Mouse (Mus musculus) neural tube, embryonic 11.5 days (tissue): ENCODE measurements around the gene Iqgap2. TPM values are rescaled to one million over a fixed set of nuclear protein-coding genes. Genes with fewer than 3 reads are reported as not detected.

ENCODE experiments used
- ATAC-seq: fragments of 200-750 bp; cut with Nextera tagmentation; 2 replicates; pipeline ENCODE4 v1.8.0; 2017; ENCODE audit warnings: moderate number of reproducible peaks, mild to moderate bottlenecking, moderate TSS enrichment, moderate library complexity; ENCODE audit not compliant: insufficient read depth, low FRiP score, low TSS enrichment
- DNase-seq: peaks from one replicate; pipeline ENCODE4 v3.0.0-alpha.2; 2015; ENCODE audit warnings: low spot score
- H3K27ac ChIP-seq: fragments of 300-500 bp; sonication (generic); 2 replicates; pipeline ENCODE4 v1.5.1; 2014; ENCODE audit warnings: low read depth, mild to moderate bottlenecking, low read length
- H3K27me3 ChIP-seq: fragments of 300-500 bp; sonication (generic); 2 replicates; pipeline ENCODE4 v1.6.1; 2014; ENCODE audit warnings: mild to moderate bottlenecking, low read length, mixed read lengths; ENCODE audit not compliant: control insufficient read depth, insufficient read depth
- H3K36me3 ChIP-seq: fragments of 300-500 bp; sonication (generic); 2 replicates; pipeline ENCODE4 v1.6.1; 2014; ENCODE audit warnings: mild to moderate bottlenecking, low read length, moderate library complexity, mixed read lengths; ENCODE audit not compliant: control insufficient read depth, insufficient read depth
- H3K4me1 ChIP-seq: fragments of 300-500 bp; sonication (generic); 2 replicates; pipeline ENCODE4 v1.6.1; 2014; ENCODE audit warnings: low read length, mixed read lengths; ENCODE audit not compliant: control insufficient read depth, insufficient read depth
- H3K4me2 ChIP-seq: fragments of 300-500 bp; sonication (generic); 2 replicates; pipeline ENCODE4 v1.6.1; 2014; ENCODE audit warnings: low read depth, mild to moderate bottlenecking, moderate library complexity
- H3K4me3 ChIP-seq: fragments of 300-500 bp; sonication (generic); 2 replicates; pipeline ENCODE4 v1.5.1; 2014; ENCODE audit warnings: low read depth, low read length
- H3K9ac ChIP-seq: fragments of 300-500 bp; sonication (generic); 2 replicates; pipeline ENCODE4 v1.6.1; 2014; ENCODE audit warnings: mild to moderate bottlenecking, low read length
- H3K9me3 ChIP-seq: fragments of 300-500 bp; sonication (generic); 2 replicates; pipeline ENCODE4 v1.6.1; 2016; ENCODE audit warnings: low read length; ENCODE audit not compliant: control insufficient read depth
- WGBS: fragments of 180-500 bp; shearing (Covaris S2); extraction: QIAGEN DNeasy Blood & Tissue Kit; methylation state at CpG from one replicate; pipeline ENCODE4 v1.1.7; 2014; 5-methylcytosine and 5-hydroxymethylcytosine counted together
- polyA plus RNA-seq: library from polyadenylated mRNA; unstranded; fragments of >200 nt; fragmentation: Nextera tagmentation; extraction: Ambion mirVana; gene quantifications from 2 replicates; pipeline ENCODE4 v1.2.1, GENCODE M21; 2014

Gene Iqgap2
- polyA plus RNA-seq, 1 experiment from 2014 or later = 15.3 TPM

GRCm38 (mm10) chr13:95807106-95807750 lies 84.5 kb downstream of the Iqgap2 start:
- H3K27ac ChIP-seq = no peak overlapping the region
- no peak overlapping the region for H3K4me2 ChIP-seq
- ATAC-seq (peak; percentile 89), DNase-seq (peak; percentile 46)
- H3K27me3 ChIP-seq = no peaks in the 10 kb centered on the region
- no peaks in the 10 kb centered on the region for H3K36me3 ChIP-seq
- H3K4me3 ChIP-seq = no peak overlapping the region
- H3K9me3 ChIP-seq = no peaks in the 10 kb centered on the region
- no peak overlapping the region for H3K9ac ChIP-seq
- no peaks in the 10 kb centered on the region for H3K4me1 ChIP-seq
- 30% methylated on average over 5 of the region's 5 CpGs for WGBS

- DNase-seq (peak; percentile 36), ATAC-seq (no peak)
- WGBS = 49% methylated on average over 13 of the region's 13 CpGs
Measured at GRCm38 (mm10) chr13:95805469-95806166, 86.1 kb downstream of the Iqgap2 start.

GRCm38 (mm10) chr13:95804113-95804512 lies 87.6 kb downstream of the Iqgap2 start:
- H3K4me3 ChIP-seq = no peak overlapping the region
- no peaks in the 10 kb centered on the region for H3K9me3 ChIP-seq
- no peak overlapping the region for H3K4me2 ChIP-seq
- 86% methylated on average over 6 of the region's 6 CpGs for WGBS
- H3K27ac ChIP-seq = no peak overlapping the region
- no peaks in the 10 kb centered on the region for H3K4me1 ChIP-seq
- H3K27me3 ChIP-seq = no peaks in the 10 kb centered on the region
- ATAC-seq = no peak
- DNase-seq = no peak
- no peaks in the 10 kb centered on the region for H3K36me3 ChIP-seq
- no peak overlapping the region for H3K9ac ChIP-seq

More at GRCm38 (mm10) chr13:95805469-95806166, 86.1 kb downstream of the Iqgap2 start:
- Histone ChIP-seq H3K9ac (no peak overlapping the region), H3K9me3 (no peaks in the 10 kb centered on the region), H3K36me3 (no peaks in the 10 kb centered on the region), H3K27ac (no peak overlapping the region), H3K4me2 (no peak overlapping the region), H3K4me1 (no peaks in the 10 kb centered on the region), H3K4me3 (no peak overlapping the region), H3K27me3 (no peaks in the 10 kb centered on the region)

- Histone ChIP-seq H3K27me3 (no peaks in the 10 kb centered on the region), H3K4me2 (no peak overlapping the region), H3K36me3 (no peaks in the 10 kb centered on the region), H3K9ac (no peak overlapping the region), H3K4me1 (no peaks in the 10 kb centered on the region), H3K4me3 (no peak overlapping the region), H3K9me3 (no peaks in the 10 kb centered on the region), H3K27ac (no peak overlapping the region)
- ATAC-seq = no peak
- 87% methylated on average over 9 of the region's 9 CpGs for WGBS
- DNase-seq = no peak
Measured at GRCm38 (mm10) chr13:95800925-95801324, 90.8 kb downstream of the Iqgap2 start.

- H3K4me1 ChIP-seq = no peaks in the 10 kb centered on the region
- no peaks in the 10 kb centered on the region for H3K9me3 ChIP-seq
- H3K27me3 ChIP-seq = no peaks in the 10 kb centered on the region
- H3K4me3 ChIP-seq = no peak overlapping the region
- ATAC-seq = no peak
- H3K36me3 ChIP-seq = no peaks in the 10 kb centered on the region
- DNase-seq = no peak
- WGBS = 83% methylated on average over 4 of the region's 4 CpGs
- no peak overlapping the region for H3K4me2 ChIP-seq
- H3K27ac ChIP-seq = no peak overlapping the region
- H3K9ac ChIP-seq = no peak overlapping the region
Measured at GRCm38 (mm10) chr13:95799322-95799721, 92.4 kb downstream of the Iqgap2 start.

GRCm38 (mm10) chr13:95798721-95799120 lies 93.0 kb downstream of the Iqgap2 start:
- 67% methylated on average over 6 of the region's 6 CpGs for WGBS

GRCm38 (mm10) chr13:95797530-95797929 lies 94.2 kb downstream of the Iqgap2 start:
- Histone ChIP-seq H3K4me1 (no peaks in the 10 kb centered on the region), H3K27ac (no peak overlapping the region), H3K9ac (no peak overlapping the region), H3K9me3 (no peaks in the 10 kb centered on the region), H3K4me3 (no peak overlapping the region), H3K4me2 (no peak overlapping the region), H3K36me3 (no peaks in the 10 kb centered on the region), H3K27me3 (no peaks in the 10 kb centered on the region)
- DNase-seq = no peak
- 93% methylated on average over 2 of the region's 2 CpGs for WGBS
- no peak for ATAC-seq

More at GRCm38 (mm10) chr13:95798721-95799120, 93.0 kb downstream of the Iqgap2 start:
- H3K9ac ChIP-seq = no peak overlapping the region
- no peaks in the 10 kb centered on the region for H3K36me3 ChIP-seq
- ATAC-seq = no peak
- H3K27ac ChIP-seq = no peak overlapping the region
- H3K4me2 ChIP-seq = no peak overlapping the region
- no peaks in the 10 kb centered on the region for H3K9me3 ChIP-seq
- H3K4me1 ChIP-seq = no peaks in the 10 kb centered on the region
- no peak for DNase-seq
- H3K4me3 ChIP-seq = no peak overlapping the region
- H3K27me3 ChIP-seq = no peaks in the 10 kb centered on the region

GRCm38 (mm10) chr13:95794346-95794745 lies 97.4 kb downstream of the Iqgap2 start:
- ATAC-seq = no peak
- H3K36me3 ChIP-seq = no peaks in the 10 kb centered on the region
- 71% methylated on average over 8 of the region's 8 CpGs for WGBS

GRCm38 (mm10) chr13:95790883-95791282 lies 100.8 kb downstream of the Iqgap2 start:
- Histone ChIP-seq H3K9ac (no peak overlapping the region), H3K9me3 (no peaks in the 10 kb centered on the region), H3K4me2 (no peak overlapping the region), H3K27me3 (no peaks in the 10 kb centered on the region), H3K27ac (no peak overlapping the region), H3K4me3 (no peak overlapping the region), H3K4me1 (no peaks in the 10 kb centered on the region), H3K36me3 (no peaks in the 10 kb centered on the region)
- DNase-seq (no peak), ATAC-seq (no peak)
- WGBS = 79% methylated on average over 6 of the region's 6 CpGs

More at GRCm38 (mm10) chr13:95794346-95794745, 97.4 kb downstream of the Iqgap2 start:
- H3K9ac ChIP-seq = no peak overlapping the region
- H3K9me3 ChIP-seq = no peaks in the 10 kb centered on the region
- H3K4me2 ChIP-seq = no peak overlapping the region
- no peaks in the 10 kb centered on the region for H3K27me3 ChIP-seq
- no peak overlapping the region for H3K27ac ChIP-seq
- DNase-seq = no peak
- H3K4me3 ChIP-seq = no peak overlapping the region
- no peaks in the 10 kb centered on the region for H3K4me1 ChIP-seq
